ENCODE assay signal across 10 mouse cellular contexts in the genomic region with DNA sequence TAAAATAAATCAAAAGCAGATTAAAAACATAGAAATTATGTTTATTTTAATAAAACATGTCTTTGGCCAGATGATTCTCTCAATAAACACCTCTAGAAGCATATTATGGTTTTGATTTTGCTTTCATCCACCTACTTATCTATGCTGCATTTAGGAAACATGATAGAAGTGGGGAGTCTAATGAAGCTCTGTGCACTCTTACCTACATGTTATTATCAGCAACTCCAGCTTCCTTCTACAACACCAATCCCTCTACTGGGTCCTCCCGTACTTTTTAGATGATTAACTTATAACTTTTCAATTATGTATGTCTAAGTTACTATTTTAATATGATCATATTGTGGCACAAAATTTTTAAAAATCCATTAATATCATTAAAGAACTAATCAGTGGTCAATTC.
"Had no signal": no experiment of that assay in that cellular context is flagged by ENCODE, and none has a peak within 500 bp of the region (broad histone marks: within the 10 kb centered on the region; RNA-seq: fewer than 3 reads in every experiment).

No protein-coding gene starts in this region.

- H3K4me1 ChIP-seq: limb, embryonic 15.5 days had no signal

- H3K36me3 ChIP-seq: limb, embryonic 12.5 days; limb, embryonic 15.5 days had no signal

- DNase-seq: kidney, adult 2 months; kidney, postnatal 10 days; kidney, postnatal 36 days; left cerebral cortex, postnatal 4 days; lung, adult 2 months; midbrain, embryonic 14.5 days had no signal

- H3K4me2 ChIP-seq: limb, embryonic 12.5 days; limb, embryonic 15.5 days; midbrain, embryonic 11.5 days had no signal

- H3K4me3 ChIP-seq: limb, embryonic 12.5 days; limb, embryonic 15.5 days had no signal

- H3K27ac ChIP-seq: limb, embryonic 12.5 days; limb, embryonic 15.5 days had no signal

- H3K27me3 ChIP-seq: limb, embryonic 12.5 days; limb, embryonic 15.5 days had no signal

- H3K9ac ChIP-seq: limb, embryonic 12.5 days; limb, embryonic 15.5 days had no signal

- ATAC-seq: intestine, embryonic 16.5 days had no signal

- H3K9me3 ChIP-seq: limb, embryonic 12.5 days; limb, embryonic 15.5 days had no signal
